Mouse (Mus musculus): Measurements from ENCODE around the gene Gm37240.

Gene Gm37240

DNA sequence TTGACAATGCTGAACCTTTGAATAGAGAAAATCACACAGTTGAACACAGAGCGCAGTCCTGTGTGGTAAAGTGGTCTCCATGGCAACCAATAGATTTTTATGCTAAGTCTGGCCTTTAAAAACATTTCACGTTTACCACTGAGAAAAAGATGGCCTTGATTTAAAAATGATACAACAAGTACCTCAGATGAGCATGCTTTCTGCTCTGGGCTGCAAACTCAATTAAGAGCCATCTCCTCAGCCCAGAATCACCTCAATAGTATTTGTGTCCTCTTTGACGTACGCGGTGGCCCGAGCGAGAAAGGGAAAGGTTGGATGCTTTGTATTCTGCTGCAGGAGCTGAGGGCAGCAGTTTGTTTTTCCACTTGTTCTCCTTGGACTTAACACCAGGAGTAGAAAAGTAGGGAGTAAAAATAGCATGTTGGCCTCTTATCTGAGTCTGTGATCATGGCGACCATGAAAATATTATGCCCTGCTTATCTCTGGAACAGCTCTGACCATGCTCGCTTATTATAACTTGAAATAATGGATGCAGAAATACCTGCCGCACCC, 548.0 kb downstream of the Gm37240 start:
- DNase-seq (ENCODE audit: low spot score), result no peak

DNA sequence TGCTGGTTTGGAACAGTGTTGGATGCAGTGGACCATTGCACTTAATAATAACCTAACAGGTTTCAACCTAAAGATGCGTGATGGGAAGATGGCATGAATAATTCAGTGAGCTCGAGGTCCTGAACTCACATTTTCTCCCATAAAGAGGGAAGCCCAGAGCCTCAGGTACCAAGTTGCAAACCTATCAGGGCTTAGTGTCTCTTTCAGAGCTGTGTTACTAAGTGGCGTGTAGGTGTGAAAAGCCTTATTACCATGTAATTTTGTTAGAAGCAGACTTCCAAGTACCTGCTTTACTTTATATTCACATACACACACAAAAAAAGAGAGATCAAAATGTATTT, 548.6 kb downstream of the Gm37240 start:
- no peak for DNase-seq (ENCODE audit: low spot score)

DNA sequence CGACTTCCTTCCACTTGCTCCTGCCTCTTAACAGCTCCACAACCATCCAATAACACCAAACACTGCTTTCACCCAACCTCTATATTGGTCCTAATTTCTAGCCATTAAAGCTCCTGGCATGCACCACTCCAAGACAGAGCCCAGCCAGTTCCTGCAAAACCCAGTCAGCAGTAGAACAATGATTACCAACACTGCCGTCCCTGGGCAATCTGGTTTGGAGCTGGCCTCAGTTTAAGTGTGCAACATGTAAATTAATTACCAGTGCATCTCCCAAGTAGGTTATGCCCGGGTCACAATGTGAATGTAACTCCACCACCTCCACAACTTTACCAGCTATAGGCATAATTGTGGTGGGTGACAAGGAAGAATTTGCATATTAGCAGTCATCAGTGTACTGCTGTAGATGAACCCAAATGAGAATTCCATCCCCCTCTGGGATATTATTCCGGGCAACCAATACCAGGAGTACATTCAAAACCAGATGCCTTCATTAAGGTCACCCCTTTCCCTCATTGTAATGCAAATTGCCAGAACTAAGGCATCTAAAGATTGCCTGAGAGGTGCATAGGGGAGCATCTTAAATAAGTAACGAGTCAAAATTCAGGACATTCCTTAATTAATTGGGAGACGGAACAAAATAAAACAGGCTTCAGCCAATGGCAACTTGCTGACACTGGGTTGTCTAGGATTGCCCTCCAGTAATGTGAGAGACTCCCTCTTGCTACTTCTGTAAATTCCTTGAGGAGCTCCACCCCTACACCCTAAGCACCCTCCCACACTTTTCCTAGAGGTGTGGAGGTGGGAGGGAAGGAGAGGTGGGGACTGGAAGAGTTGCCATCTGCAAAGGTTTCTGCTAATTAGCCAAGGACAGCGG, 549.2 kb downstream of the Gm37240 start:
- no peak for DNase-seq (ENCODE audit: low spot score)

- no peak for DNase-seq (ENCODE audit: low spot score)
These were observed 551.8 kb downstream of the Gm37240 start for GRCm38 (mm10) chr3:85335517-85335916.

DNA sequence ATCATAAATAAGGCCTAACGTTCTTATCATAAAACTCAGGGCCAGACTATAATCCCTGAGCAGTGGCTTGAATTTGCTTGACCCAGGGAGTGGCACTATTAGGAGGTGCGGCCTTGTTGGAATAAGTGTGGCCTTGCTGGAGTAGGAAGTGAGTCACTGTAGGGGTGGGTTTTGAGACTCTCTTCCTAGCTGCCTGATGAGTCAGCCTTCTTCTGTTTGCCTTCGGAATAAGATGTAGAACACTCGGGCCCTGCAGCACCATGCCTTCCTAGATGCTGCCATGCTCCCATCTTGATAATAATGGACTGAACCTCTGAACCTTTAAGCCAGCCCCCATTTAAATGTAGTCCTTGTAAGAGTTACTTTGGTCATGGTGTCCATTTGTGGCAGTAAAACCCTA, 555.0 kb downstream of the Gm37240 start:
- no peak for DNase-seq (ENCODE audit: low spot score)

GRCm38 (mm10) chr3:85318256-85318655, 569.1 kb downstream of the Gm37240 start:
- DNase-seq (ENCODE audit: low spot score), result no peak

GRCm38 (mm10) chr3:85317306-85317705, 570.0 kb downstream of the Gm37240 start:
- DNase-seq (ENCODE audit: low spot score), result no peak

DNA sequence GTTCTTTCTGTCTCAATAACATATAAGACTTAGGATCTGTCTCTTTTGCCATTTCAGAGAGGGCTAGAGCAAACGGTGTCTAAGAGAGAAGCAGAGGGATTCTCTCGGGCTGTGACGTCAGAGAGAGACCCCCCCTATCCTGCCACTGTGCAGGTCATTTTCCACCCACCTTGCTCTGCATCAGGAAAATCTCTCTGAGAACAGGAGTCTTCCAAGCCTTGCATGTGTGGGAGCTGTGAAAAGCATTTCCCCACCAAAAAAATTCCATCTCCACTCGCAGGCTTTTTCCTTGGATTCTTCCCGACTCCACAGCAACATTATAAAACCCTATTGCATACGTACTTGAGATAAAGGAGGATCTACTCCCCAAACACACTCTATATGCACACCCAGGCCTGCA, 572.4 kb downstream of the Gm37240 start:
- DNase-seq (ENCODE audit: low spot score), result no peak

GRCm38 (mm10) chr3:85313646-85314255, 573.6 kb downstream of the Gm37240 start:
- DNase-seq (ENCODE audit: low spot score), result no peak

DNA sequence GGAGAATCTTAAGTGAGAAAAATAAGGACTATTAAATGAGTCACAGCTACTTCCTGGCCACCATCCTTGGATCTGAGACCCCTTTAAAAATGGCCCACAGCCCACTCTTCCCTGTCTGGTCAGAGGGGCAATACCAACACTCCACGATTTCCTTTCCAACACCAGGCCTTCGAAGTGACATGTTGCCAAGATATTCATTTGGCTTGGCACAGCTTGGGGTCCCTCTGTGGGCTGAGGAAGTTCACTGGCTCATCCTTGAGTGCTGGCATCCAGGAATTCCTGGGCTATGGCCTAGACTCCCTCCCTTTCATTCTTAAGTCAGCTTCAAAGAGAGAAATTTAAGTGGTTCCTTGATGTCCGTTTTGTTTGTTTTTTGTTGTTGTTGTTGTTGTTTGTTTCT, 576.1 kb downstream of the Gm37240 start:
- no peak for DNase-seq (ENCODE audit: low spot score)

DNA sequence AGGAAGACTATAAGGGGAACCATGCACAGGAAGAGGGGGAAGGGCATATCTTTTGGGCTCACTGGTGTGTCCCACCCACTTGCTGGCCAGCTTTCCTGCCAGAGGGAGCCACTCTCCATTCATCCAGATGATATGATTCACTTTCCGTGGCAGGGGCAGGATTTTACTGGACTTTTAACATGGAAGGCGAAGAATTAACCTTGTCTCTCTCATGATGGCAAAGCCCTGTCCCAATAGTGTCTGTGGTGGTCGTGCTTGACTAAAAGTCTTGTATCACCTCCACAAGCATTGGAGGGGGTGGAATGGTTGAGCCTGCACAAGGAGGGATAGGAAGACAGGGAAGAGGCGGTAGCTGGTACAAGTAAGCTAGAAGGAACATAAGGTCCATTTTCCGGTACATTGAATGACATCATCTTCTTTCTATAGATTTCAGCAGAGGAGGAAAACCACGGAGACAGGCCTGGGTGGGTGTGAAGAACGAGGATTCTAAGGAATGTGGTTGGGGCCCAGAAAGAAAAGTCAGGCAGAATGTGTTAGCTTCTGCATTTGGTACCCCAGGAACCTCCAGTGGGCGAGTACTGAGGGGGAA, 576.8 kb downstream of the Gm37240 start:
- no peak for DNase-seq (ENCODE audit: low spot score)

GRCm38 (mm10) chr3:85309168-85309567, 578.1 kb downstream of the Gm37240 start:
- DNase-seq (ENCODE audit: low spot score), result no peak

- no peak for DNase-seq (ENCODE audit: low spot score)
These were observed 578.6 kb downstream of the Gm37240 start for GRCm38 (mm10) chr3:85308706-85309105.

- no peak for DNase-seq (ENCODE audit: low spot score)
These were observed 585.5 kb downstream of the Gm37240 start for GRCm38 (mm10) chr3:85301851-85302250.

- no peak for DNase-seq (ENCODE audit: low spot score)
These were observed 586.0 kb downstream of the Gm37240 start for GRCm38 (mm10) chr3:85301336-85301735.

DNA sequence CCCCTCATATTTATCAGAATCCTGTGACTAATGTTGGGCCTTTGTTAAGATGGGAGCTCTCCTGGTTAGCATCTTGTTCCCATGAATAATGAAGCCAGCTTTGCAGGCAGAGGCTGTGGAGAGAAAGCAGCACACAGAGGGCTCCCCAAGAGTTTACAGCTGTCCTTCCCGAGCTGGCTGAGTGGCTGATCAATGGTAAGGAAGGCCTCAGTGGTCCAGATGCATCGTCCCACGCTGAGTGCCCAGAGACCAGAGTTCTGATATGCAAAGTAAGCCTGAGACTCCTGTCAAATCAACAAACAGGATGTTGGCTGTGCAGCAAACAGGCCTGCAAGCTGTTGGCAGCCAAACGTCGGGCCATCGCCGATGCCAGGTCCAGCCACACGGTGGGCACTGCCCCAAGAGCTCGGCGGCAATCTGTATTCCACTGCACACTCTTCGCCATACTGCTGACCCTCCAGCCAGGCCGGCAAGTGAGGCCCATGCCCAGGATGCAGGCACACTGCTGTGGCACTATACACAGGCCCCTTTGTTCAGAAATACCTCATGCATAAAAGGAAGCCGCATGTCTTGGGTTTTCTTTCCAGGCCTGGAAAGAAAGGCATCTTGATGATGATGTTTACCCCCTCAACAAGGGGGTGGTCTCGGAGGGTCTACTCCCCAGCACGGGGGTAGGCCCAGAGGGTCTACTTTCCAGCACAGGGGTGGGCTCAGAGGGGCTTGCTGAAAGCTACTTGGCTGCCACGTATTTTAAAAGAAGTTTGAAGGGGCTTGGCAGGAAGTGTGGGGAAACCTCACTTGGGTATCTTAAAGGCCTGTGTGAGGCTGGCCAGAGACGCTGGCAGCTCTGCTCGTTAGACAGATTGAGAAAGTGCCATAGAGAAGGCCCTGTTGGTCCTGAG, 587.4 kb downstream of the Gm37240 start:
- DNase-seq (ENCODE audit: low spot score), result no peak

DNA sequence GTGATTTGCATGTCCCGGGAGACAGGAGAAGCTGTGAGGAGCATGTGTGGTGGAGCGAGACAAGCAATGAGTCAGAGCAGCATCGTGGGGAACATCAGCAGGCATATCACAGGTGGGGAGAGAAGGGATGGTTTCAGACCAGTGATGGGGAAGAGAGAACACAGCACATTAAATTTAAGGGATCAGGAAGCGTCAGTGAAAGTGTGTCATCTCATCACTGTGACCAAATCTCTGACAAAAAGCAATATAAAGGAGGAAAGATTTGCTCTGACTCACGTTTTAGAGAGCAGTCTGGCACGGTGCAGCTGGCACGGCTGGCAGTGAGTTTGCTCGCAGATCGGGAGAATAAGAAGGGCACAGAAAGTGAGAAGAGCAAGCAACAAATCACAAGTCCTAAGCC, 592.1 kb downstream of the Gm37240 start:
- no peak for DNase-seq (ENCODE audit: low spot score)

DNA sequence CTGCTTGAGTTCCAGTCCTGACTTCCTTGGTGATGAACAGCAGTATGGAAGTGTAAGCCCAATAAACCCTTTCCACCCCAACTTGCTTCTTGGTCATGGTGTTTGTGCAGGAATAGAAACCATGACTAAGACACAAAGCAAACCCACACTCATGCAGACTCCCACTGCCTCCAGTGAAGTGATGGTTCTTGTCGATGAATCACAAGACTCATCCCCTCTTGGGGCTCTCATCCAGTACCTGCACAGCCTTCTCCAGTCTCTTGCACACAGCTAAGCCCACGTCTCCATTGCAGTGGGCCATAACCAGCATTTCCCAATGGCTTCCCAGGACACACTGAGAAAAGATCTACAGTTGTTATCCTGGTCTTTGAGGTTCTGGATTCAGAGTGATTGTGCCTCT, 599.7 kb downstream of the Gm37240 start:
- no peak for DNase-seq (ENCODE audit: low spot score)

DNA sequence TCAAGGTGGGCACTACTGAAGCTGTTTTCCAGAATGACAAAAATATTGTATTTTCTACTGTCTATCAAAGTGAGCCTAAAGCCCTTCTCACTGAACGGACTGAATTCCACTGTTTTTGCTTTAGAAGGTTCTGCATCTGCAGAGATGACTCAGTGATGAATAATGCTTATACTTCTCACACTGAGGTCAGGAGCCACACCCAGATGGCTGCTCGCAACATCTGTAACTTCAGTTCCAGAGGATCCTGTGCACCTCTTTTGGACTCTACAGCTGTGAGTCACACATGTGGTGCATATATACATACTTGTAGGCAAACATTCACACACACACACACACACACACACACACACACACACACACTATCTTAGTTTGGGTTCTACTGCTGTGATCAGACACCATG, 602.8 kb downstream of the Gm37240 start:
- no peak for DNase-seq (ENCODE audit: low spot score)

GRCm38 (mm10) chr3:85282816-85283215, 604.5 kb downstream of the Gm37240 start:
- DNase-seq (ENCODE audit: low spot score), result no peak

- DNase-seq (ENCODE audit: low spot score), result no peak
These were observed 612.2 kb downstream of the Gm37240 start for GRCm38 (mm10) chr3:85275075-85275474.

DNA sequence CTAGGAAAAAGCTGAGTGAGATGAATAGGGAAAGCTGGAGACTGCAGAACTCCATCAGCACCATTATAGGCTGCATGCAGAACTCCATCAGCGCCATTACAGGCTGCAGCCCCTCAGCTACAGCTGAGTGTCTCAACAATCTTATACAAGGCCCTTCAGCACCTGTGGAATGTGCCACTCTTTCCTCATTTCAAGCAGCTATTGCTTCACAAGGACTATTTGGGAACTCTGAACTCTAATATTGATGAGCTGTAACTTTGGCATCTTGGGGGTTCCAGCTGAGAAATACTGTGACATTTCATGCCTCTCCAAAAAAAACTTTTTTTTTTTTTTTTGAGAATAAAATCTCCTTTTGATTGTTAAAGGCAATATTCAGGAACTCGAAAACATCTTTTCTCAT, 615.8 kb downstream of the Gm37240 start:
- DNase-seq (ENCODE audit: low spot score), result no peak

Data from MN1 (cell line).